Mouse (Mus musculus) G1E (cell line): Measurements from ENCODE around the gene Kri1.

Source experiments
- CTCF ChIP-seq: IDR thresholded peaks from 2 replicates; pipeline ENCODE4 v1.5.1; 2012; ENCODE audit warnings: low read depth, low read length, inconsistent platforms, mixed read lengths
- GATA1 ChIP-seq: IDR thresholded peaks from 2 replicates; pipeline ENCODE4 v1.6.1; 2012; ENCODE audit warnings: borderline replicate concordance, low read length, inconsistent platforms, mixed read lengths

GRCm38 (mm10) chr9:21331365-21332140 is 43.8 kb upstream of the Kri1 start:
- no peak for TF ChIP-seq CTCF
- TF ChIP-seq GATA1: no peak
